Mouse (Mus musculus) lung, postnatal 25 days (tissue): Measurements from ENCODE around the gene Fam19a4.

ENCODE experiments used
- DNase-seq: peaks from one replicate; pipeline ENCODE4 v3.0.0; 2022; ENCODE audit warnings: low spot score

Gene Fam19a4

DNA sequence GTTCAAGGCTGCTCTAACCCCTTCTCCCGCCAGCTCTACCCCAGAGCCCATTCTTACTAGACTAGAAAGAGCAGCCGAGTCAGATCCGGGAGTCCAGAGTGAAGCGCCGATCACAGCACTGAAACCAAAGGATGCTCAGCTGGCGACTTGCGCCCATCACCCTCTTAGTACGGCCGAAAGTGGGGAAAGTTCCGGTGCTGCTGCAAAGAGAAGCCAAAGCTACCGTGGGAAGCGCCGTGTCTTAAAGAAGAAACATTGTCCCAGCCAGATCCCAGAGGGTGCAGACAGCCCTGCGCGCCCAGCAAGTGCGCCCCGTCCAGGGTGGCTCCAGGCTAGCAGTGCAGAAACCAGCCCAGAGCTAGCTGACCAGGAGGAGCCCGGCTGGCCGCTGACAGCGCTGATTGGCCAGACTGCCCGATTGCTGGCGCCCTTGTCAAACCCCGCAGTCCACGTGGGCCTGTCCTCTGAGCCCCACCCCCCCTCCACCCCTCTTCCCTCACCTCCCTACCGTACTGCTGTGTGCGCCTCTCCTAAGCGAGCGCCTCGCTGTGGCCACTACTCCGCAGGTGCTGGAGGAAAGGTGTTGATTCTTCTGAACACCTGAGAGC, at the start of gene Fam19a4:
Gene Fam19a4 (minus strand): TSS at position 340 of the 608 bp plus-strand sequence.
- peak; percentile 26 for DNase-seq

DNA sequence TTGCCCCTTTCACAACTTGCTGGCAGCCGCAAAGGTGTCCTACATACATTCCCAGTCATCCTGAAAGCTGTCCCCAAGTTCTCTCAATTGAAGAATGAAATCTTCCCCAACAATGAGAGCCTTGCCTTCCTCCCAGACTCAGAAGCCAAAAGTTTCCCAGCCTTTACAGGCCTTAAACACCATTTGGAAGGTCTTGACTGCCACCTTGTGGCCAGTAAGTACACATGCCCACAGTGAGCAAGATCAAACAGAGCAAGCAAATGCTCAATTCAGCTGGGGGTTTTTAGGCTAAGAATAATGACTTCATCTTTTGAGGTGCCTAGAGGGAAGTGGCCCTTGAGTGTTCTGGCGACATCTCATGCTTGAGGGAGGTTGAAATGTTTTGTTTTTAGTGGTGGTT, 46.6 kb upstream of the Fam19a4 start:
- DNase-seq, result peak; percentile 42

DNA sequence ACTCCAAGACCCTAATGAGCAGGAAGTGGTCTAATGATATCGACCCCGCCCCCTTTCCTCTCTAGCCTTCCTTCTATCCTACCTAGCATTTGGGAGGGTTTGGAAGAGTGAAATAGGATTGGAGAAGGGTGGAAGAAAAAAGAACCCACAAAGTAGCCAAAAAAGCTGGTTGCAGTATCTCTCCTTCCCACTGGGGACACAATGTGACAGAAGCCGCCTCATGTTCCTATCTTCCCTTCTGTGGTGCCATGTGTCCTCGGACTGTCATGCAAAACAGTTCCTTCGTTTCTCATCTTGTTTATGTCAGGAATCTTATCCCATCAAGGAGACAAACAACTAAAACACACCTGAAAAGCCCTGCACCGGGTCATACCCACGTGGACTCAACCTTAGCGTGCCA, 45.9 kb upstream of the Fam19a4 start:
- no peak for DNase-seq

GRCm38 (mm10) chr6:97104264-97104852, 44.1 kb upstream of the Fam19a4 start:
- DNase-seq, result no peak

DNA sequence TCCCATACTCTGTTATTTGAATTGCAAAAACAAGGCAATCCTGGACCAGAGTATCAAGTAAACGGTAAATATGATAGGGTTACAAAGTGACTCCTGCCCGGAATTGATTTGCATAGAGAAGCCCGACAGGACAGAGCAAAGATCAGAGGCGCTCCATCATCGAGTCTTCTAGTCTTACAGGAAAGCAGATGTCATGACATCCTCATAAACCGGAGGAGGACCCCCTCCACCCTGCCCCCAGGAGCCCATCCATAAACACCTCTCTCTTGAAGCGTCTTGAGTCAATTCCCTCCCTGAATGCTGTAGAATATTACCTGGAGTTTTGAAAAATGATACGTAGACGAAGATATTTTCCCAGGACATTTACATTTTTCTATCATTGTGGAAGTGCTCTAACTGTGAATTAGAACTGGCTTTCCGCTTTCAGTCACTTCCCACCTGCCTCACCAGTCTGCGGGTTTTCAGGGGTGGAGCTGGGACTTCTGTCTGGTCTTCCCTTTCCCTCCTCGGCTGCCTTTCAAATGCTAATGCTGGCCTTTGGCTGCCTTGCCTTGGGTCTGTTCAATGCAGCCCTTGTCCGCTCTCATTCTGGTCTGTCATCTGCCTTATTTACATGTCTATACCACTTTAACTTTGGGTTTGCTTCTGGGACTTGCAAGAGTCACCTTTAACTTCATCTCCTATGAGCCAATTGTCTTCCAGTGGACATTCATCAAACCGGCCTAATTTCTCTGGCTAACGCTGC, 41.9 kb upstream of the Fam19a4 start:
- DNase-seq, result no peak

- no peak for DNase-seq
These were observed 41.2 kb upstream of the Fam19a4 start for GRCm38 (mm10) chr6:97101190-97101957.

DNA sequence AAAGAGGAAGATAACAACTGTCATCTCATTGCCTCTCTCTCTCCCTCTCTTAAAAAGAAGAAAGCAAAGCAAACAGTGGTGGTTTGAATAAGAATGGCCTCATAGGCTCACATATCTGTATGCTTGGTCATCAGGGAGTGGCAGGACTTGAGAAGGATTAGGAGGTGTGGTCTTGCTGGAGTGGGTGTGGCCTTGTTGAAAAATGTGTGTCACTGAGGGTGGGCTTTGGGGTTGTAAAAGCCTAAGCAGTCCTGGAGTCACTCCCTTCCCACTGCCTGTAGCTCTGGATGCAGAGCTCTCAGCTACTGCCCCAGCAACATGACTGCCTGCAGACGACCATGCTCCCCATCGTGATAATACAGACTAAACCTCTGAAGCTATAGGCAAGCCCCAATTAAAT, 22.1 kb upstream of the Fam19a4 start:
- DNase-seq, result no peak

DNA sequence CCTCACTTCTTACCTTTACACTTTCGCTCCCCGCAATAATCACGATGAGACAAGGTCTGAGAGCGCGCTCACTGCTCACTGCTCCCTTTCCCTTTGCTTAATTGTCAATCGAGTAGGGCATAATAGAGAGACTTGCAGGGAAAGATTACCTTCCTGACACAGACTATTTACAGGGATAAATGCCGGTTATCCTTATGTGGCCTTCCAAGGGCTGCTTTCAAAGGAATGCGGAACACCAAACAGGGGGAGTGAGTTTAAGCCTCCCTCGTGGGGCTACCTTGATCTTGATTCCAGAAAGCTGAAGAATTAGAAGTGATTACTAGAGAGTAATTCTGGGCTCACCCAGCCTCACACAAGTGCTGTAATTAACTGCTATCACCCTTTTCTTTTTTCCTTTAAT, 19.8 kb upstream of the Fam19a4 start:
- DNase-seq, result no peak

DNA sequence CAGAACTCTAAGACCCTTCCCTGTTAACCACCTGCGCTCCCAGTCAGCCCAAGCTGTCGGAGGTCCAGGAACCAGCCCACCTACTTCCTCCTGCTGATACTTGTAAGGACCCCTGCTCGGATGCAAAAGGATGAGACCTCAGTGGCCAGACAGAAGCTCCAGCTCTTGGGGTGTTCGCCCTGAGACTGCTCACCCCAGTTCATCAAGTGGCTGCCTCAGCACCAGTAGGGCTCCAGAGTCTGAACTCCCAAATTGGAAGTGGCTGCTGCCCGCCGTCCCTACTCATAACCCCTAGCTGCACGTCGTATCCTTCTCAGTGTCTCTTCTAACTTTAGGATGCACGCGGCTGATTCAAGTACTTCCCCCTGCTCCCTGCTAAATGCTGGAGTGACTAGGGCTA, 614 bp downstream of the Fam19a4 start:
- no peak for DNase-seq

GRCm38 (mm10) chr6:97052196-97052770, 7.9 kb downstream of the Fam19a4 start:
- no peak for DNase-seq

DNA sequence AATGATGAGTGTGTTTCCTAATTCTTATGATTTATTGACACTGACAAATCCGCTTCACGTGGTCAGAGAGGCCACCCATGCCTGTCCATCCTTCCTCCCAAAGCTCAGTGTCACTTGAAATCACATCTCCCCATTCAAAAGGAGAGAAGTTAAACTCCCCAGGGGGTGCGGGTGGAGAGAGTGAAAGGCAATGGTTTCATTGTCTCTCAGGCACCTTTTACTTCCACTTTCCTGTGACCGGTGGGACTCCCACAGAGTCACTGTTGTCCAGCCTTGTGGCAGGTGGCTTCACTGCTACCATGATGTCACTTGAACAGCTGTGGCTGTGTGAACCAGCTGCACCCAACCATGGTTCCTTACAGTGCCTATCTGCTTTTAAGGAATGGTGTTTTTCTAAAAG, 11.8 kb downstream of the Fam19a4 start:
- no peak for DNase-seq

DNA sequence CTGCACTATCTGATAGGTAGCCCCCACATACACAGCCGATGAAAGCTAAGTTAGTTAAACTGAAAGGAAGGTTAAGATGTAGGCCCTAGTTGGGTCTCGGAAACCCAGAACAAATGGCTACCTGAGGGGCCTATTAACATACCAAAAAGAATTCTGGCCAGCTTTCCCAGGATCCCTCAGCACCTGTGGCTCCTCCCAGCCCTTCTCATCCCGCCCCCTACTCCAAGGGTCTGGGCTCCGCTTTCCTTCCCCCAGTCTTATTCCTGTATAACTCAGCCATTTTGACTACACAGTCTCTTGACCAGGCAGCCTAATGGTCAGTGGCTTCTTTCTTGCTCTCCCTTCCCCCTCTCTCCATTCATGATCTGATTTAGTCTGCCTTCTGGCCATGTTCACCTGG, 13.7 kb downstream of the Fam19a4 start:
- DNase-seq, result no peak

DNA sequence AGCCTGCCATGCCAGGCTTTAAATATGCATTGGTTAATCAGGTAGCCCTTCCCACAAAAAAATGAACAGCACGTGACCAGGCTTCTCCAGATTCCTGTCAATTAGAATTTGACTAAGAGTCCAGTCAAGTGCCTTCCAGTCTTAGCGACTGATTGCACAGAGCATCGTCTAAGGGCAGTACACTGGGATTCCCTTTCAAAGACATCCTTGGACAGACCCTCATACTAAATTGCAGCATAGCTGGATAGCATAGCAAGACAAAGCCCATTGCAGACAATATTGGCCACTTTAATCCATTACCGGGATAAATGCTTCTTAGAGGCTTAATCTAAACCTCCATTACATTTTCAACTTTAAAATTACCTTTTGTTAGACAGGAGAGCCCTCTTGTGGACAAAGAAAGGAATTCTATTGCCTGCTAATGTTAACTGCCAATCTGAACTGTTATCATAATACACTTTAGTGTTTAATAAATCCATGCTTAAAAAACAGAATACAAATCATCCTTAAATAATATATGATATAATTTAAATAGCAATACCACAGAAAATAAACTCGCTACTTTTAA, 33.0 kb downstream of the Fam19a4 start:
- peak; percentile 7 for DNase-seq

GRCm38 (mm10) chr6:97019323-97019722, 40.9 kb downstream of the Fam19a4 start:
- no peak for DNase-seq

GRCm38 (mm10) chr6:97016711-97017110, 43.5 kb downstream of the Fam19a4 start:
- DNase-seq, result no peak

GRCm38 (mm10) chr6:97016018-97016417, 44.2 kb downstream of the Fam19a4 start:
- no peak for DNase-seq

- DNase-seq, result peak; percentile 48
These were observed 53.6 kb downstream of the Fam19a4 start for GRCm38 (mm10) chr6:97006513-97007094.

DNA sequence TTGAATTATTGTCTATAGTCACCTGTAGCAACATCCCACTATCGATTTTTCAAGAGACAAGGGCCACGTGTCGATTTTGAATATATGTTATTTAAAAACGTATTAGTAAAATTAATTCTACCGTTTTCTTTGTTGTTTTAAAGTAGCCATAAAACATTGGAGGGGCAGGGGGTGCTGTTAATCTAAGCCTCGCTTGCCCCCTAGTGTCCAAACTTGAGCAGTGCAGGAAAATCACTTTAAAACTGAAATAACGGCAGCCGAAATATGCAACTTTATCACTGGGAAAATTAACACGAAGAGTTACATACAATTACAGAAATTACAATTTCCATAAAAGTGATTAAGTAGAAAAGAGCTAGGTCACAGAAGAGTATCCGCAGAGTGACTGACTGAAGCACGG, 55.2 kb downstream of the Fam19a4 start:
- DNase-seq, result peak; percentile 24

GRCm38 (mm10) chr6:96995556-96996159, 64.6 kb downstream of the Fam19a4 start:
- no peak for DNase-seq

DNA sequence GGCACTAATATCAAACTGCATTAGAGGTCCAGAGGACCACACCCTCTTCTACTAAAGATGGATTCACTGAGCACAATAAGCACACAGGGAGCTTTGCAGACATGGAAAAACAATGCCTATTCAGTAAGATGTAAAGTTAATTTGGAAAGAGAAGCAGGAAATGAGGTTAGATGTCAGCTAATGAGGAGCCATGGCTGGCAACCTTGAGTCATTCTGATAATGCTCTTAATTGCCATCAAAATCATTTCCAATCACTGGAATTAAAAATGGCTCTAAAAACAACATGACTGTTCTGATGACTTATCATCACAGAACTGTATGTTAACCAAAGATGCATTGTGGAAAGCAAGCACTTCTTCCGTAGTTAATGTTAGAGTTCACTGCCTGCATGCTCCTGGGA, 68.5 kb downstream of the Fam19a4 start:
- no peak for DNase-seq

DNA sequence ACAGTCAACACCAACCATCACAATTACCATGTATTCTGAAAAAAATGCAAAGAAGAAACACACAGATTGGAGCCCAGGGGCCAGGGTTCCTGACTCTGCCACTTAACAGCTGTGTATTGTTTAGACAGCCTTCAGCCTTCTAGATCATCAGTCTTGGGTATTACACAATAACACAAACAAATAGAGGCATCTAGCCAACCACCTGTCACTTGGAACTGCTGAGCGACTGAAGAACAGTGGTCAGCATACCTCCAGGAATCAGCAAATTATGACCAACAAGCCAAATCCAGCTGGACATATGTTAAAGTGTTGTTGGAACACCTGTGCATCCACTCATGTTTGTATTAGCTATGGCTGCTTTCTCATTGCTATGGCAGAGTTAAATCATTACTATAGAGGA, 82.7 kb downstream of the Fam19a4 start:
- peak; percentile 10 for DNase-seq
